Mouse (Mus musculus): ENCODE results near the gene Ddx24. TPM values are rescaled to one million over a fixed set of nuclear protein-coding genes. Genes with fewer than 3 reads are reported as not detected.

Ddx24 gene
- polyA plus RNA-seq, 1 experiment = 187 TPM

DNA sequence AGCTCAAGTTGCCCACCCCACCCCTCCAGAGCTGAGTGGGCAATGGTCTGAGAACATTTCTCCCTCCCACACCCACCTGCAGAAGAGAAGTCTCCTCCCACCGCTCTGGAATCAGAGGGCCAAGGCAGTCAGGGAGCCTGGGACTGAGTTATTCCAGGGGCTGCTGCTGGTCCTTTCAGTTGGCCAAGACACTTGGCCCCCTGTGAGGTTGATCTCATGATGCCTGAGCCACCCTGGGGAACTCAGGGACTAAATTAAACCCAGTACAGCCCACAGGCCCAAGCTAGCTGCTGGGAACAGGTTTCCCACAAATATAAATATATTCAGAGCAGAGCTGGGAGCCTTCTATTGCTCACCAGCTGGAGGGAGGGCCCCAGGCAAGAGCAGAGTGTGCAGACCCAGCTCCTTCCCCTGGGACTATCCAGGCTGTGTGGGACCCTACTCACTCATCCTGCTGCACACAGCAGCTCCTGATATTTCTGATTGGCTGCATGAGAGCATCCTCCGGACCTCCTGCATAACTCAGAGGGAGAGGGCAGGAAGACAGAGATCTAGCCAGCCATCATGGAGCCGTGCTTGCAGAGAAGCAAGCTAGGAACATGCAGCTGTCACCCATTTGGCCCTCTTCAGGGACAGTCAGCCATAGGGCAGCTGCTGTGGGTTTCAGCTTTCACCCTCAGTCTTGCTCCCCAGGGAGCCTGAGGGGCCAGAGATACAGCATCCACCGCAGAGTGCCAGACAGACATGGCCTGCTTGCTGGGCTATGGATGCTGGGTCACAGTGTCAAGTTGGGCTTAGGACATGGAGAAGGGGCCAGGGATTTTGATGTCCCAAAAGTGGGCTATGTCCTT is 66.5 kb downstream of the Ddx24 start:
- no peak for DNase-seq
- Histone ChIP-seq H3K27me3 (ENCODE audit: control insufficient read depth, insufficient read depth, low read length) (no peaks in the 10 kb centered on the region), H3K4me3 (replicated peaks; ENCODE audit: insufficient read depth, low read depth, low read length) (no peak overlapping the region), H3K4me1 (ENCODE audit: control insufficient read depth, insufficient read depth, low read length) (no peaks in the 10 kb centered on the region), H3K27ac (ENCODE audit: insufficient read depth, low read length) (no peak overlapping the region)
- 50% methylated on average over 4 of the region's 4 CpGs for WGBS
- TF ChIP-seq CTCF (IDR thresholded peaks at IDR 0.05; ENCODE audit: borderline replicate concordance, insufficient read depth, low read depth, low read length) = no peak
- TF ChIP-seq POLR2A (IDR thresholded peaks at IDR 0.05; ENCODE audit: borderline replicate concordance, insufficient read depth, low read length) = no peak

DNA sequence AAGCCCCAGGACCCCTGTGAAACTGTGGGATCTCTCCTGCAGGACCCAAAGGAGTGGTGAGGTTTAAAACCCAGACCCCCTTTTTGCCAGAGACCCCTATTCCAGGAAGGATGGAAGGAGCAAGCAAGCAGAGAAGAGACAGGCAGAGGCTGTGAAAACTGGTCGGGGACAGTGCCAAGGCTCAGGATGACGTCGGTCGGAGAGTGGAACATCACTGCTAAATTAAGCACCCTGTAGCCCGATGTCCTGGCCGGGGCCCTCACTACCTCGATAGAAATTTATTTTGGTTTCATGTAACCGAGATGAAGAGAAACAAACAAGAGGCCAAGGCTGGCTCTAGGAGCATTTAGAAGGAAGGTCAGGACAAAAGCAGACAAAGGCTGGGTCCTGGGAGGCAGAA is 67.4 kb downstream of the Ddx24 start:
- no peak for DNase-seq
- TF ChIP-seq CTCF (IDR thresholded peaks at IDR 0.05; ENCODE audit: borderline replicate concordance, insufficient read depth, low read depth, low read length) = no peak
- no peak for TF ChIP-seq POLR2A (IDR thresholded peaks at IDR 0.05; ENCODE audit: borderline replicate concordance, insufficient read depth, low read length)
- WGBS = 45% methylated on average over 8 of the region's 8 CpGs
- H3K4me3 ChIP-seq (replicated peaks; ENCODE audit: insufficient read depth, low read depth, low read length) = no peak overlapping the region
- peaks cover 6% of the 10 kb centered on the region; the same call in 1 of the 2 replicates for H3K4me1 ChIP-seq (ENCODE audit: control insufficient read depth, insufficient read depth, low read length)
- H3K27me3 ChIP-seq (ENCODE audit: control insufficient read depth, insufficient read depth, low read length) = no peaks in the 10 kb centered on the region
- H3K27ac ChIP-seq (ENCODE audit: insufficient read depth, low read length) = no peak overlapping the region

Other genes with a start within 250 kb of the Ddx24 start
- 10.6 and 13.8 TPM in 2 replicates for gene Prima1, start 183.7 kb downstream of the Ddx24 start, polyA plus RNA-seq (2012; rRNA removed)
- 2.7 and 4.1 TPM in 2 replicates for gene Fam181a, start 114.9 kb downstream of the Ddx24 start, polyA plus RNA-seq (2012; rRNA removed)
- gene Asb2, start 69.8 kb downstream of the Ddx24 start, polyA plus RNA-seq (2012; rRNA removed) = 2.1 and 2.7 TPM in 2 replicates
- 10.6 and 11.6 TPM in 2 replicates for gene Otub2, start 37.1 kb downstream of the Ddx24 start, polyA plus RNA-seq (2012; rRNA removed)
- gene 9330161L09Rik, start 18.0 kb downstream of the Ddx24 start, polyA plus RNA-seq (2012; rRNA removed) = 2.3 and 3.2 TPM in 2 replicates
- 82.1 and 99.0 TPM in 2 replicates for gene Ifi27, start 8.4 kb upstream of the Ddx24 start, polyA plus RNA-seq (2012; rRNA removed)
- gene Ifi27l2a, start 17.9 kb upstream of the Ddx24 start, polyA plus RNA-seq (2012; rRNA removed) = 8.7 and 9.6 TPM in 2 replicates
- not detected in 2 replicates for gene Ifi27l2b, start 31.4 kb upstream of the Ddx24 start, polyA plus RNA-seq (2012; rRNA removed)
- gene Ppp4r4, start 106.5 kb upstream of the Ddx24 start, polyA plus RNA-seq (2012; rRNA removed) = 21.9 and 22.3 TPM in 2 replicates
- gene Serpina10, start 205.6 kb upstream of the Ddx24 start, polyA plus RNA-seq (2012; rRNA removed) = not detected in 2 replicates
- gene Serpina6, start 231.4 kb upstream of the Ddx24 start, polyA plus RNA-seq (2012; rRNA removed) = not detected in 2 replicates